Mouse (Mus musculus) intestine, embryonic 14.5 days (tissue): ENCODE data around the gene Rpl4. TPM values are rescaled to one million over a fixed set of nuclear protein-coding genes. Genes with fewer than 3 reads are reported as not detected.
A peak's percentile ranks its signal among the peaks of the same experiment; 100 is the strongest.

Experiments
- ATAC-seq: fragments of 200-750 bp; cut with Nextera tagmentation; replicated peaks from 2 replicates; pipeline ENCODE4 v1.8.0; 2017; ENCODE audit warnings: low read depth, moderate number of reproducible peaks, moderate TSS enrichment, moderate library complexity; ENCODE audit not compliant: low FRiP score, low TSS enrichment
- DNase-seq: peaks from one replicate; pipeline ENCODE4 v3.0.0-alpha.2; 2018; ENCODE audit warnings: low spot score
- H3K27ac ChIP-seq: fragments of 300-500 bp; sonication (generic); 2 replicates; pipeline ENCODE4 v1.5.1; 2014; ENCODE audit warnings: low read depth, mild to moderate bottlenecking, control low read depth
- H3K27me3 ChIP-seq: fragments of 300-500 bp; sonication (generic); replicated peaks from 2 replicates; pipeline ENCODE4 v1.6.1; 2014; ENCODE audit warnings: low read length, control low read depth; ENCODE audit not compliant: control insufficient read depth, insufficient read depth
- H3K36me3 ChIP-seq: fragments of 300-500 bp; sonication (generic); 2 replicates; pipeline ENCODE4 v1.6.1; 2014; ENCODE audit warnings: low read length, control low read depth; ENCODE audit not compliant: control insufficient read depth, insufficient read depth
- H3K4me1 ChIP-seq: fragments of 300-500 bp; sonication (generic); replicated peaks from 2 replicates; pipeline ENCODE4 v1.6.1; 2014; ENCODE audit warnings: low read length, control low read depth, mixed read lengths; ENCODE audit not compliant: control insufficient read depth, insufficient read depth
- H3K4me2 ChIP-seq: fragments of 300-500 bp; sonication (generic); 2 replicates; pipeline ENCODE4 v1.6.1; 2014; ENCODE audit warnings: low read length
- H3K4me3 ChIP-seq: fragments of 300-500 bp; sonication (generic); 2 replicates; pipeline ENCODE4 v1.5.1; 2014; ENCODE audit warnings: low read depth, low read length, control low read depth, mixed read lengths
- H3K9ac ChIP-seq: fragments of 300-500 bp; sonication (generic); 2 replicates; pipeline ENCODE4 v1.6.1; 2014; ENCODE audit warnings: mild to moderate bottlenecking, low read length
- H3K9me3 ChIP-seq: fragments of 300-500 bp; sonication (generic); 2 replicates; pipeline ENCODE4 v1.6.1; 2016; ENCODE audit warnings: low read length, control low read depth; ENCODE audit not compliant: control insufficient read depth
- WGBS: fragments of 180-500 bp; shearing (Covaris S2); extraction: QIAGEN DNeasy Blood & Tissue Kit; methylation state at CpG from one replicate; pipeline ENCODE4 v1.1.7; 2014; 5-methylcytosine and 5-hydroxymethylcytosine counted together
- microRNA-seq: library from miRNA; unstranded; fragments of <30 nt; microRNA quantifications from one replicate; pipeline ENCODE4, GENCODE M21; 2016
- polyA plus RNA-seq: library from polyadenylated mRNA; unstranded; fragments of >200 nt; fragmentation: Nextera tagmentation; extraction: Ambion mirVana; gene quantifications from 2 replicates; pipeline ENCODE4 v1.2.1, GENCODE M21; 2014

Rpl4 gene
- polyA plus RNA-seq, 1 experiment from 2014 or later = 1,426 TPM

- no peak overlapping the region for H3K9ac ChIP-seq
- no peak overlapping the region for H3K4me3 ChIP-seq
- no peak for DNase-seq
- no peaks in the 10 kb centered on the region for H3K9me3 ChIP-seq
- H3K27ac ChIP-seq = no peak overlapping the region
- 64% methylated on average over 1 of the region's 1 CpGs for WGBS
- no peaks in the 10 kb centered on the region for H3K27me3 ChIP-seq
- peaks cover 9% of the 10 kb centered on the region; the same call in 1 of the 2 replicates for H3K4me1 ChIP-seq
- no peaks in the 10 kb centered on the region for H3K36me3 ChIP-seq
- H3K4me2 ChIP-seq = no peak overlapping the region
- no peak for ATAC-seq
Observed at GRCm38 (mm10) chr9:64220603-64221002, 47.4 kb downstream of the Rpl4 start.

DNA sequence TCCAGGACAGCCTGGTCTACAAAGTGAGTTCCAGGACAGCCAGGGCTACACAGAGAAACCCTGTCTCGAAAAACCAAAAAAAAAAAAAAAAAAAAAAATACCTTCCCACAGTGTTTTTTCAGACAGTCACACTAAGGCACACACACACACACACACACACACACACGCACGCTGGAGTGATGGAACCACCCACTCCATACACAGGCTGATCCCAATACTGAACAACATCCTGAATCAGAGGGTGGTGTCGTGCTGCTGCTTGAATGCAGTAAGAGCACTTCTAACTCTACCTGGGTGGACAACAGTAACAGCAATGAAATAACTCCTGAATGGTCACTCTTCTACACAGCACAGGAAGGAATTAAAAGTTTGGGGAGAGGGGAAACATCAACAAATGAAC is 48.3 kb downstream of the Rpl4 start:
- ATAC-seq (no peak), DNase-seq (no peak)
- Histone ChIP-seq H3K4me2 (no peak overlapping the region), H3K9ac (no peak overlapping the region), H3K4me1 (peaks cover 9% of the 10 kb centered on the region; the same call in 1 of the 2 replicates), H3K4me3 (no peak overlapping the region), H3K9me3 (no peaks in the 10 kb centered on the region), H3K27me3 (no peaks in the 10 kb centered on the region), H3K36me3 (no peaks in the 10 kb centered on the region), H3K27ac (no peak overlapping the region)
- WGBS = 83% methylated on average over 4 of the region's 4 CpGs

DNA sequence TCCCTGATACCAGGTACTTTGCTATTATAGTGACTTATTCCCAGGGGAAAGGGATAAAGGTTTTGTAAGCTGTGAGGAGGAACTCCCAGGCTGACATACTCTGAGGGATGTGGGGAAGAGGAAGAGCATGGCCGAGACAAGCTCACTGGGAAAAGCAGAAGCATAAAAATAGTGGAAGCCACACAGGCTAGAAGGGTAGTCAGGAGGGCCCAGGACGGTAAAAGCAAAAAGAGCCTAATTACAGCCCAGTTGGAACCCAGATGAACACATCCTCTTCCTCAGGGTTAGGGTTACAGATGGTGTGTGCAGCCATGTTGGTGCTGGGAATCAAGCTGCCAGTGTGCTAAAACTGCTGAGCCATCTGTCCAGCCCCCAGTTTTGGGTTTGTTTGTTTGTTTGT is 48.9 kb downstream of the Rpl4 start:
- WGBS = 64% methylated on average over 2 of the region's 2 CpGs

GRCm38 (mm10) chr9:64225805-64226204 is 52.6 kb downstream of the Rpl4 start:
- Histone ChIP-seq H3K4me3 (no peak overlapping the region), H3K9ac (no peak overlapping the region), H3K36me3 (no peaks in the 10 kb centered on the region), H3K4me1 (peaks cover 10% of the 10 kb centered on the region), H3K4me2 (no peak overlapping the region), H3K27ac (no peak overlapping the region), H3K9me3 (no peaks in the 10 kb centered on the region), H3K27me3 (no peaks in the 10 kb centered on the region)
- DNase-seq (no peak), ATAC-seq (peak; percentile 88)

More for the DNA sequence above, 48.9 kb downstream of the Rpl4 start:
- no peaks in the 10 kb centered on the region for H3K27me3 ChIP-seq
- H3K9me3 ChIP-seq = no peaks in the 10 kb centered on the region
- H3K4me1 ChIP-seq = 0 out of 2 replicates have a peak, but pooled peaks cover 9% of the 10 kb centered on the region
- DNase-seq (no peak), ATAC-seq (no peak)
- no peak overlapping the region for H3K4me3 ChIP-seq
- H3K36me3 ChIP-seq = no peaks in the 10 kb centered on the region
- H3K4me2 ChIP-seq = no peak overlapping the region
- no peak overlapping the region for H3K9ac ChIP-seq
- no peak overlapping the region for H3K27ac ChIP-seq

GRCm38 (mm10) chr9:64227736-64228135 is 54.6 kb downstream of the Rpl4 start:
- WGBS = 49% methylated on average over 12 of the region's 12 CpGs
- H3K36me3 ChIP-seq = no peaks in the 10 kb centered on the region
- DNase-seq = no peak

More at GRCm38 (mm10) chr9:64227736-64228135, 54.6 kb downstream of the Rpl4 start:
- H3K9ac ChIP-seq = no peak overlapping the region
- H3K4me2 ChIP-seq = no peak overlapping the region
- ATAC-seq = no peak
- H3K4me1 ChIP-seq = peaks cover 28% of the 10 kb centered on the region
- H3K27me3 ChIP-seq = no peaks in the 10 kb centered on the region
- H3K4me3 ChIP-seq = no peak overlapping the region
- no peaks in the 10 kb centered on the region for H3K9me3 ChIP-seq
- H3K27ac ChIP-seq = no peak overlapping the region

Small RNA genes lying within 50 kb of the gene (microRNA-seq; reads per million reads assigned to microRNA genes)
- gene Gm24106 = not detected

Other genes starting within 250 kb of the Rpl4 start
- 8.5 and 9.3 TPM in 2 replicates for gene Smad6, start 151.3 kb upstream of the Rpl4 start, polyA plus RNA-seq
- not detected in 2 replicates for gene Lctl, start 56.2 kb upstream of the Rpl4 start, polyA plus RNA-seq
- 27.7 and 33.3 TPM in 2 replicates for gene Zwilch, start 271 bp upstream of the Rpl4 start, polyA plus RNA-seq
- gene Snapc5, start 5.9 kb downstream of the Rpl4 start, polyA plus RNA-seq = 29.2 and 30.2 TPM in 2 replicates
- 3.7 and 4.2 TPM in 2 replicates for gene Uchl4, start 61.8 kb downstream of the Rpl4 start, polyA plus RNA-seq
- gene Map2k1, start 80.3 kb downstream of the Rpl4 start, polyA plus RNA-seq = 90.9 and 103 TPM in 2 replicates
- 238 and 241 TPM in 2 replicates for gene Tipin, start 108.2 kb downstream of the Rpl4 start, polyA plus RNA-seq
- gene Dis3l, start 167.9 kb downstream of the Rpl4 start, polyA plus RNA-seq = 21.8 and 24.3 TPM in 2 replicates
- gene Megf11, start 212.3 kb downstream of the Rpl4 start, polyA plus RNA-seq = 1.1 and 1.4 TPM in 2 replicates